Mouse (Mus musculus): Measurements from ENCODE around the gene Atp9a.
"Not testable (repeated sequence)": the region's sequence is repeated elsewhere in the genome, so short reads cannot be mapped to it uniquely, and the experiment has no call there.

Gene Atp9a

GRCm38 (mm10) chr2:168742059-168742627 is at the start of gene Atp9a:
Gene Atp9a (minus strand): TSS chr2:168742409.
- peak; percentile 79 for DNase-seq

GRCm38 (mm10) chr2:168791115-168791802 is 49.0 kb upstream of the Atp9a start:
- no peak for DNase-seq

GRCm38 (mm10) chr2:168786174-168786573 is 44.0 kb upstream of the Atp9a start:
- no peak for DNase-seq

- no peak for DNase-seq
These were observed 38.4 kb upstream of the Atp9a start for GRCm38 (mm10) chr2:168780596-168780995.

- DNase-seq = no peak
These were observed 37.8 kb upstream of the Atp9a start for GRCm38 (mm10) chr2:168780024-168780423.

- DNase-seq = no peak
These were observed 35.3 kb upstream of the Atp9a start for GRCm38 (mm10) chr2:168777481-168777880.

GRCm38 (mm10) chr2:168776238-168776637 is 34.0 kb upstream of the Atp9a start:
- no peak for DNase-seq

- DNase-seq = no peak
These were observed 27.1 kb upstream of the Atp9a start for GRCm38 (mm10) chr2:168769259-168769658.

- DNase-seq = no peak
These were observed 25.4 kb upstream of the Atp9a start, which contains the start of gene Sall4 for GRCm38 (mm10) chr2:168767582-168767981. Gene Sall4 (minus strand): TSS chr2:168767943.

GRCm38 (mm10) chr2:168766538-168767361 is 24.5 kb upstream of the Atp9a start:
- DNase-seq = no peak

GRCm38 (mm10) chr2:168765696-168766537 is 23.7 kb upstream of the Atp9a start:
- no peak for DNase-seq

- no peak for DNase-seq
These were observed 23.0 kb upstream of the Atp9a start for GRCm38 (mm10) chr2:168765065-168765681.

- no peak for DNase-seq
These were observed 22.3 kb upstream of the Atp9a start for GRCm38 (mm10) chr2:168764460-168764867.

GRCm38 (mm10) chr2:168763785-168764184 is 21.6 kb upstream of the Atp9a start:
- no peak for DNase-seq

GRCm38 (mm10) chr2:168762411-168762815 is 20.2 kb upstream of the Atp9a start:
- no peak for DNase-seq

GRCm38 (mm10) chr2:168761954-168762353 is 19.7 kb upstream of the Atp9a start:
- no peak for DNase-seq

- DNase-seq = no peak
These were observed 18.9 kb upstream of the Atp9a start for GRCm38 (mm10) chr2:168761141-168761540.

GRCm38 (mm10) chr2:168744406-168744805 is 2.2 kb upstream of the Atp9a start:
- not testable (repeated sequence) for DNase-seq

GRCm38 (mm10) chr2:168742649-168743048 is 440 bp upstream of the Atp9a start:
- DNase-seq = peak; percentile 72

- peak; percentile 86 for DNase-seq
These were observed 743 bp downstream of the Atp9a start for GRCm38 (mm10) chr2:168741273-168742058.

- DNase-seq = no peak
These were observed 1.7 kb downstream of the Atp9a start for GRCm38 (mm10) chr2:168740496-168740895.

Measured in cerebellum, adult 11 months (tissue).